Mouse (Mus musculus) Patski (cell line): ENCODE measurements around the gene Ate1. TPM values are rescaled to one million over a fixed set of nuclear protein-coding genes. Genes with fewer than 3 reads are reported as not detected.
"Not testable (repeated sequence)": the region's sequence is repeated elsewhere in the genome, so short reads cannot be mapped to it uniquely, and the experiment has no call there.

Experiments used
- ATAC-seq: fragments of 100-300 bp; one replicate; pipeline ENCODE4 v1.8.0; 2021
- CTCF ChIA-PET: fragments of 350-600 bp; sonication (Branson Sonifier 250); formaldehyde crosslinking; loops from one replicate; lab custom pipeline; 2022; ENCODE audit warnings: inconsistent platforms; lab: Charles Lee
- POLR2A ChIA-PET: fragments of 350-600 bp; sonication (Branson Sonifier 250); formaldehyde crosslinking; loops from one replicate; lab custom pipeline; 2022; ENCODE audit warnings: antibody characterized with exemption, inconsistent platforms; lab: Charles Lee
- DNase-seq: peaks from one replicate; pipeline ENCODE4 v3.0.0-alpha.2; 2011; ENCODE audit warnings: low read depth, low spot score
- H3K27me3 ChIP-seq: fragments of 371-371 bp; one replicate; pipeline ENCODE4 v1.5.1; 2021
- CTCF ChIP-seq: fragments of 100-300 bp; IDR thresholded peaks from one replicate; pipeline ENCODE4 v1.5.1; 2021
- in situ Hi-C: fragments of 300-500 bp; cut with MboI; formaldehyde crosslinking; loops from 3 replicates; pipeline ENCODE4 v1.11.1; 2018; ENCODE audit warnings: low pct_unique_long_range_greater_than_20kb, mixed read lengths
- polyA plus RNA-seq: library from polyadenylated mRNA; unstranded; gene quantifications from one replicate; pipeline ENCODE4 v1.2.3, GENCODE M21; 2021

Ate1 gene
- polyA plus RNA-seq, 1 experiment from 2014 or later: 28.8 TPM

- in situ Hi-C loops: no loop called here
- no peak for TF ChIP-seq CTCF
- no peak for DNase-seq
- no peaks in the 10 kb centered on the region for H3K27me3 ChIP-seq
- no peak for ATAC-seq
- ChIA-PET CTCF (no interaction called here), POLR2A (interaction anchor here (1.0 kb wide), 1 partner anchor 13 kb away, joined by 3 read pairs; no protein-coding TSS in a partner anchor)
Measured at GRCm38 (mm10) chr7:130501499-130501898, 18.7 kb downstream of the Ate1 start.

GRCm38 (mm10) chr7:130493346-130493745 is 26.8 kb downstream of the Ate1 start:
- DNase-seq (no peak), ATAC-seq (no peak)
- in situ Hi-C loops: no loop called here
- no peak for TF ChIP-seq CTCF
- ChIA-PET CTCF (interaction anchor here (0.7 to 1.4 kb wide), 3 partner anchors 10 kb away, joined by 3 to 5 read pairs (median 3); no protein-coding TSS in a partner anchor), POLR2A (interaction anchor here (0.5 kb wide), 1 partner anchor 201 kb away, joined by 3 read pairs; no protein-coding TSS in a partner anchor)
- no peaks in the 10 kb centered on the region for H3K27me3 ChIP-seq

DNA sequence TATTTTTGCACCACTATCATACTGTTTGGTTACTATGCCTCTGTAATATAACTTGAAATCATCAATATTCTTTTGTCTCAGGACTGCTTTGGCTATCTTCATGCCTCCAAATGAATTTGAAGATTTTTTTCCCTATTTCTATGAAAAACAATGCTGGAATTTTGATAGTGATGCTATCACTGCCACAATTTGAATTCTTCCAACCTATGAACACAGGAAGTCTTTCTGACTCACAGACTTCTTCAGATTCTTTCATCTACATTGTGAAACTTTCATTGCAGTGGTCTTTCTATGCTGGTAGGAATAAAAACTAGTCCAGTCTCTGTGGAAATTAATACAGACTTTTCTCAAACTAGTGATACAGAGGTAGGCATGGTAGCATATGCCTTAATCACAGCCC is 28.1 kb downstream of the Ate1 start:
- H3K27me3 ChIP-seq: no peaks in the 10 kb centered on the region
- DNase-seq (no peak), ATAC-seq (no peak)
- ChIA-PET CTCF (interaction anchor here (1.0 kb wide), 1 partner anchor 9 kb away, joined by 3 read pairs; no protein-coding TSS in a partner anchor), POLR2A (interaction anchor here (0.7 kb wide), 1 partner anchor 11 kb away, joined by 4 read pairs; no protein-coding TSS in a partner anchor)
- in situ Hi-C loops: no loop called here
- TF ChIP-seq CTCF: no peak

DNA sequence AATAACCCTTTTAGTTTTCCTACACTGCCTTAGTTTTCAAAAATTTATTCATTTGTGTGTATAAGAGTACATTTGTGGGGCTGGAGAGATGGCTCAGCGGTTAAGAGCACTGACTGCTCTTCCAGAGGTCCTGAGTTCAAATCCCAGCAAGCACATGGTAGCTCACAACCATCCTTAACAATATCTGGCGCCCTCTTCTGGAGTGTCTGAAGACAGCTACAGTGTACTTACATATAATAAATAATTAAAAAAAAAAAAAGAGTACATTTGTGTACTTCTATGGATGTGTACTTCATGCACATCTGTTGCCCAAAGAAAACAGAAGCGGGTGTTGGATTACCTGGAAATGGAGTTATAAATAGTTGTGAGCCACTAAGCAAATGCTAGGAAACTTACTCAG is 41.2 kb downstream of the Ate1 start:
- POLR2A ChIA-PET, H3K27me3 ChIP-seq, ATAC-seq, DNase-seq: not testable (repeated sequence)
- peak; percentile 44 for TF ChIP-seq CTCF
- in situ Hi-C loops: loop anchor here (5.0 kb wide), 1 partner anchor 827 kb away; no protein-coding TSS in a partner anchor
- CTCF ChIA-PET: interaction anchor here (1.0 kb wide), 1 partner anchor 830 kb away, joined by 3 read pairs; no protein-coding TSS in a partner anchor

GRCm38 (mm10) chr7:130475970-130476369 is 44.2 kb downstream of the Ate1 start:
- ChIA-PET CTCF (interaction anchor here (0.9 to 2.4 kb wide), 12 partner anchors 8 to 852 kb away, joined by 3 to 18 read pairs (median 4); no protein-coding TSS in a partner anchor), POLR2A (interaction anchor here (0.6 kb wide), 1 partner anchor 189 kb away, joined by 3 read pairs; no protein-coding TSS in a partner anchor)
- DNase-seq (peak; percentile 41), ATAC-seq (no peak)
- TF ChIP-seq CTCF: peak; percentile 94
- in situ Hi-C loops: loop anchor here (5.0 kb wide), 1 partner anchor 824 kb away; no protein-coding TSS in a partner anchor
- no peaks in the 10 kb centered on the region for H3K27me3 ChIP-seq

DNA sequence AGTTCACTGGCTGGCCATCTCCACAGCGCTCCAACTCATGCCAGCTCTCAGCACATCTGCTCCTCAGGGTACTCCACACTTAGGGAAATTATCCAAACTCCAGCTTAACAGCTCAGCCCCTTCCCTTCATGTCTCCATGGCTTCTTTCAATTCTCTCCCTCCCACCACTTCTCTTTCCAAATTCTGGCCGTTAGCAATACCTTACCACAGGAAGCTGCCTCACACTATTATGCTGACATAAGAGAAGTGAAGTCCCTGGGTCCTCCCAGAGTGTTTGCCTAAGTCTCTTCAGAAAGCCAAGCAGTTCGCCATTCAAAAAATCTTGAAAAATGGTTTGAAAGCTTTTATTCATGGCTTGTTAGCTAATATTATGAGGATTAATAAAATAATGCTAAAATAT is 46.3 kb downstream of the Ate1 start:
- CTCF ChIA-PET: interaction anchor here (0.8 to 1.7 kb wide), 2 partner anchors 820 to 825 kb away, joined by 3 to 7 read pairs; no protein-coding TSS in a partner anchor
- POLR2A ChIA-PET: no interaction called here
- in situ Hi-C loops: no loop called here
- TF ChIP-seq CTCF: no peak
- no peaks in the 10 kb centered on the region for H3K27me3 ChIP-seq
- ATAC-seq (no peak), DNase-seq (no peak)

DNA sequence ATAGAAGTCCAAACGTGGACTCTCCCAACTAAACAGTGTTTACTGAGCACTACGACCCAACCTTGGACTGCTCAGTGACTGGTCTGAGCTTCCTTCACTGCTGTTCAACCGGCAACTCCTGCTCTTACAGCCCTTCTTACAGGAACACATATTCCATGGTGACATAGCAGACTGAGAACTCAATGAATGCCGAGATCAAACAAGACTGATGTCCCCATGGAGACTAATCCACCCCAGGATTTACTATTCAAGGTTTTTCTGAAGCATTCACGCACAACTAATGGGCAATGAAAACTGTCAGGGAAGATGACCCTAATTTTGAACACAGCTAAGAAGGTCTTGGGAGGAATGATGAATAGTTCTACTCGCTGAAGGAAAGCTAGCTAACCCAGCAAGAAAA is 47.5 kb downstream of the Ate1 start:
- ChIA-PET CTCF (interaction anchor here (1.7 kb wide), 1 partner anchor 819 kb away, joined by 7 read pairs; no protein-coding TSS in a partner anchor), POLR2A (no interaction called here)
- in situ Hi-C loops: no loop called here
- no peak for TF ChIP-seq CTCF
- ATAC-seq (peak; percentile 39), DNase-seq (peak; percentile 71)
- no peaks in the 10 kb centered on the region for H3K27me3 ChIP-seq

- POLR2A ChIA-PET: interaction anchor here (0.6 kb wide), 2 partner anchors 271 to 484 kb away, joined by 3 to 5 read pairs; no protein-coding TSS in a partner anchor
- ATAC-seq (no peak), DNase-seq (no peak)
- in situ Hi-C loops: no loop called here
- CTCF ChIA-PET: no interaction called here
- no peaks in the 10 kb centered on the region for H3K27me3 ChIP-seq
- no peak for TF ChIP-seq CTCF
Measured at GRCm38 (mm10) chr7:130471045-130471444, 49.1 kb downstream of the Ate1 start.

- ChIA-PET CTCF (interaction anchor here (1.2 to 2.0 kb wide), 2 partner anchors 16 to 21 kb away, joined by 3 to 7 read pairs; no protein-coding TSS in a partner anchor), POLR2A (interaction anchor here (0.6 kb wide), 1 partner anchor 52 kb away, joined by 4 read pairs; no protein-coding TSS in a partner anchor)
- no peak for DNase-seq
- in situ Hi-C loops: no loop called here
- ATAC-seq: no peak
- no peak for TF ChIP-seq CTCF
- no peaks in the 10 kb centered on the region for H3K27me3 ChIP-seq
Measured at GRCm38 (mm10) chr7:130455587-130456246, 64.5 kb downstream of the Ate1 start.

- ATAC-seq (no peak), DNase-seq (no peak)
- no peak for TF ChIP-seq CTCF
- H3K27me3 ChIP-seq: no peaks in the 10 kb centered on the region
- ChIA-PET CTCF (interaction anchor here (1.2 kb wide), 1 partner anchor 22 kb away, joined by 3 read pairs; no protein-coding TSS in a partner anchor), POLR2A (no interaction called here)
- in situ Hi-C loops: no loop called here
Measured at GRCm38 (mm10) chr7:130454226-130454625, 65.9 kb downstream of the Ate1 start.

DNA sequence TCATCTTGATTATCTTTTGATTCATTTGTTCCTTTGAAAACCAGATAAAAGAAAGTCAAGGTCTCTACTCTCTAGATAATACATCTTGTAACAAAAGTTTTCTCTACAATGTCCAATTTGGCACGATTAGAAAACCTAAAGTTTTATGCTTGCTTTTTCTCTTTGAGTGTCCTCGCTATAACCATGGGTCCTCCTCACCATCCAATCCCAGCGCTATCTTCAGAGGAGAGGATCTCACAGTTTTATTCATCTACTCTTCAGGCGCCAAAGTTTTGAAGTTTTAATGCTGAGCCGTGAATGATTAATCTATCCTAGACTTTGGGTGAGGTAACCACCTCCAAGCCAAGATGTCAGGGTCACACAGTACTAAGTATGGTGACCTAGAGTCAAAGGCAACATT is 84.4 kb downstream of the Ate1 start:
- in situ Hi-C loops: no loop called here
- ChIA-PET POLR2A (no interaction called here), CTCF (no interaction called here)
- no peak for ATAC-seq
- no peak for TF ChIP-seq CTCF
- H3K27me3 ChIP-seq: no peaks in the 10 kb centered on the region
- DNase-seq: no peak
